Mouse (Mus musculus) intestine, embryonic 14.5 days (tissue): Measurements from ENCODE around the gene Ppp1r12b. TPM values are rescaled to one million over a fixed set of nuclear protein-coding genes. Genes with fewer than 3 reads are reported as not detected.

Experiments used
- ATAC-seq: fragments of 200-750 bp; cut with Nextera tagmentation; replicated peaks from 2 replicates; pipeline ENCODE4 v1.8.0; 2017; ENCODE audit warnings: low read depth, moderate number of reproducible peaks, moderate TSS enrichment, moderate library complexity; ENCODE audit not compliant: low FRiP score, low TSS enrichment
- DNase-seq: peaks from one replicate; pipeline ENCODE4 v3.0.0-alpha.2; 2018; ENCODE audit warnings: low spot score
- H3K27ac ChIP-seq: fragments of 300-500 bp; sonication (generic); 2 replicates; pipeline ENCODE4 v1.5.1; 2014; ENCODE audit warnings: low read depth, mild to moderate bottlenecking, control low read depth
- H3K27me3 ChIP-seq: fragments of 300-500 bp; sonication (generic); replicated peaks from 2 replicates; pipeline ENCODE4 v1.6.1; 2014; ENCODE audit warnings: low read length, control low read depth; ENCODE audit not compliant: control insufficient read depth, insufficient read depth
- H3K36me3 ChIP-seq: fragments of 300-500 bp; sonication (generic); 2 replicates; pipeline ENCODE4 v1.6.1; 2014; ENCODE audit warnings: low read length, control low read depth; ENCODE audit not compliant: control insufficient read depth, insufficient read depth
- H3K4me1 ChIP-seq: fragments of 300-500 bp; sonication (generic); replicated peaks from 2 replicates; pipeline ENCODE4 v1.6.1; 2014; ENCODE audit warnings: low read length, control low read depth, mixed read lengths; ENCODE audit not compliant: control insufficient read depth, insufficient read depth
- H3K4me2 ChIP-seq: fragments of 300-500 bp; sonication (generic); 2 replicates; pipeline ENCODE4 v1.6.1; 2014; ENCODE audit warnings: low read length
- H3K4me3 ChIP-seq: fragments of 300-500 bp; sonication (generic); 2 replicates; pipeline ENCODE4 v1.5.1; 2014; ENCODE audit warnings: low read depth, low read length, control low read depth, mixed read lengths
- H3K9ac ChIP-seq: fragments of 300-500 bp; sonication (generic); 2 replicates; pipeline ENCODE4 v1.6.1; 2014; ENCODE audit warnings: mild to moderate bottlenecking, low read length
- H3K9me3 ChIP-seq: fragments of 300-500 bp; sonication (generic); 2 replicates; pipeline ENCODE4 v1.6.1; 2016; ENCODE audit warnings: low read length, control low read depth; ENCODE audit not compliant: control insufficient read depth
- WGBS: fragments of 180-500 bp; shearing (Covaris S2); extraction: QIAGEN DNeasy Blood & Tissue Kit; methylation state at CpG from one replicate; pipeline ENCODE4 v1.1.7; 2014; 5-methylcytosine and 5-hydroxymethylcytosine counted together
- polyA plus RNA-seq: library from polyadenylated mRNA; unstranded; fragments of >200 nt; fragmentation: Nextera tagmentation; extraction: Ambion mirVana; gene quantifications from 2 replicates; pipeline ENCODE4 v1.2.1, GENCODE M21; 2014

Gene Ppp1r12b
- polyA plus RNA-seq, 1 experiment from 2014 or later = 34.0 TPM

- 49% methylated on average over 7 of the region's 7 CpGs for WGBS
- no peaks in the 10 kb centered on the region for H3K27me3 ChIP-seq
- no peak overlapping the region for H3K9ac ChIP-seq
- H3K4me2 ChIP-seq = no peak overlapping the region
- H3K36me3 ChIP-seq = no peaks in the 10 kb centered on the region
- H3K4me3 ChIP-seq = no peak overlapping the region
- no peaks in the 10 kb centered on the region for H3K9me3 ChIP-seq
- H3K4me1 ChIP-seq = peaks cover 3% of the 10 kb centered on the region; the same call in 1 of the 2 replicates
- ATAC-seq (no peak), DNase-seq (no peak)
- H3K27ac ChIP-seq = no peak overlapping the region
Measured at GRCm38 (mm10) chr1:134960634-134961033, 4.9 kb upstream of the Ppp1r12b start.

GRCm38 (mm10) chr1:134955050-134955636 is 599 bp downstream of the Ppp1r12b start:
- H3K9ac ChIP-seq = peak overlapping the region; percentile 79
- peak overlapping the region; percentile 77 for H3K27ac ChIP-seq
- H3K4me2 ChIP-seq = peak overlapping the region; percentile 61
- 0 out of 2 replicates have a peak, but pooled peaks cover 4% of the 10 kb centered on the region for H3K36me3 ChIP-seq
- H3K27me3 ChIP-seq = no peaks in the 10 kb centered on the region
- peaks cover 11% of the 10 kb centered on the region; the same call in 1 of the 2 replicates for H3K4me1 ChIP-seq
- no peaks in the 10 kb centered on the region for H3K9me3 ChIP-seq
- H3K4me3 ChIP-seq = peak overlapping the region; percentile 64
- DNase-seq = no peak
- 3% methylated on average over 16 of the region's 16 CpGs for WGBS
- peak; percentile 41 for ATAC-seq

- H3K27ac ChIP-seq = no peak overlapping the region
- ATAC-seq = no peak
- no peak overlapping the region for H3K4me2 ChIP-seq
- no peak overlapping the region for H3K9ac ChIP-seq
- WGBS = 86% methylated on average over 3 of the region's 3 CpGs
- H3K4me1 ChIP-seq = peaks cover 8% of the 10 kb centered on the region; the same call in 1 of the 2 replicates
- no peak for DNase-seq
- H3K9me3 ChIP-seq = no peaks in the 10 kb centered on the region
- H3K27me3 ChIP-seq = no peaks in the 10 kb centered on the region
- no peak overlapping the region for H3K4me3 ChIP-seq
- 0 out of 2 replicates have a peak, but pooled peaks cover 4% of the 10 kb centered on the region for H3K36me3 ChIP-seq
Measured at GRCm38 (mm10) chr1:134949946-134950345, 5.8 kb downstream of the Ppp1r12b start.

- 0 out of 2 replicates have a peak, but pooled peaks cover 4% of the 10 kb centered on the region for H3K36me3 ChIP-seq
- DNase-seq (no peak), ATAC-seq (no peak)
- 93% methylated on average over 7 of the region's 7 CpGs for WGBS
- H3K4me3 ChIP-seq = no peak overlapping the region
- H3K9ac ChIP-seq = no peak overlapping the region
- H3K27me3 ChIP-seq = no peaks in the 10 kb centered on the region
- no peaks in the 10 kb centered on the region for H3K9me3 ChIP-seq
- no peaks in the 10 kb centered on the region for H3K4me1 ChIP-seq
- no peak overlapping the region for H3K27ac ChIP-seq
- no peak overlapping the region for H3K4me2 ChIP-seq
Measured at GRCm38 (mm10) chr1:134947590-134947989, 8.2 kb downstream of the Ppp1r12b start.

GRCm38 (mm10) chr1:134942898-134943297 is 12.8 kb downstream of the Ppp1r12b start:
- no peaks in the 10 kb centered on the region for H3K36me3 ChIP-seq
- H3K9ac ChIP-seq = no peak overlapping the region
- DNase-seq = no peak
- H3K27me3 ChIP-seq = no peaks in the 10 kb centered on the region
- H3K4me3 ChIP-seq = no peak overlapping the region
- no peaks in the 10 kb centered on the region for H3K9me3 ChIP-seq
- no peak for ATAC-seq
- no peak overlapping the region for H3K4me2 ChIP-seq
- no peak overlapping the region for H3K27ac ChIP-seq
- no peaks in the 10 kb centered on the region; the same call in 1 of the 2 replicates for H3K4me1 ChIP-seq
- 92% methylated on average over 2 of the region's 2 CpGs for WGBS

GRCm38 (mm10) chr1:134940863-134941262 is 14.9 kb downstream of the Ppp1r12b start:
- Histone ChIP-seq H3K9me3 (no peaks in the 10 kb centered on the region), H3K27me3 (no peaks in the 10 kb centered on the region), H3K4me3 (no peak overlapping the region), H3K4me1 (no peaks in the 10 kb centered on the region; the same call in 1 of the 2 replicates), H3K9ac (no peak overlapping the region), H3K36me3 (no peaks in the 10 kb centered on the region), H3K4me2 (no peak overlapping the region), H3K27ac (no peak overlapping the region)
- DNase-seq = no peak
- no peak for ATAC-seq
- WGBS = 47% methylated on average over 4 of the region's 4 CpGs

- H3K9me3 ChIP-seq = no peaks in the 10 kb centered on the region
- no peak overlapping the region for H3K4me3 ChIP-seq
- H3K27me3 ChIP-seq = no peaks in the 10 kb centered on the region
- H3K9ac ChIP-seq = no peak overlapping the region
- H3K4me1 ChIP-seq = no peaks in the 10 kb centered on the region; the same call in 1 of the 2 replicates
- H3K36me3 ChIP-seq = no peaks in the 10 kb centered on the region
- no peak overlapping the region for H3K27ac ChIP-seq
- ATAC-seq = no peak
- H3K4me2 ChIP-seq = no peak overlapping the region
- WGBS = 76% methylated on average over 1 of the region's 1 CpGs
- DNase-seq = no peak
Measured at GRCm38 (mm10) chr1:134938233-134938632, 17.5 kb downstream of the Ppp1r12b start.

- WGBS = 84% methylated on average over 6 of the region's 6 CpGs
- DNase-seq = no peak
- H3K4me2 ChIP-seq = no peak overlapping the region
- no peak overlapping the region for H3K4me3 ChIP-seq
- H3K9me3 ChIP-seq = no peaks in the 10 kb centered on the region
- ATAC-seq = no peak
- H3K36me3 ChIP-seq = no peaks in the 10 kb centered on the region
- H3K27ac ChIP-seq = no peak overlapping the region
- no peaks in the 10 kb centered on the region for H3K27me3 ChIP-seq
- no peaks in the 10 kb centered on the region; the same call in 1 of the 2 replicates for H3K4me1 ChIP-seq
- no peak overlapping the region for H3K9ac ChIP-seq
Measured at GRCm38 (mm10) chr1:134936335-134936734, 19.4 kb downstream of the Ppp1r12b start.

- no peak for DNase-seq
- ATAC-seq = no peak
- WGBS = 46% methylated on average over 7 of the region's 7 CpGs
Measured at GRCm38 (mm10) chr1:134932431-134932830, 23.3 kb downstream of the Ppp1r12b start.

More at GRCm38 (mm10) chr1:134932431-134932830, 23.3 kb downstream of the Ppp1r12b start:
- no peaks in the 10 kb centered on the region for H3K36me3 ChIP-seq
- no peak overlapping the region for H3K27ac ChIP-seq
- no peak overlapping the region for H3K4me3 ChIP-seq
- no peak overlapping the region for H3K4me2 ChIP-seq
- no peaks in the 10 kb centered on the region for H3K9me3 ChIP-seq
- H3K4me1 ChIP-seq = no peaks in the 10 kb centered on the region
- H3K27me3 ChIP-seq = no peaks in the 10 kb centered on the region
- H3K9ac ChIP-seq = no peak overlapping the region
